Comparison of ENCODE assay signal across 20 mouse cellular contexts in the genomic region with DNA sequence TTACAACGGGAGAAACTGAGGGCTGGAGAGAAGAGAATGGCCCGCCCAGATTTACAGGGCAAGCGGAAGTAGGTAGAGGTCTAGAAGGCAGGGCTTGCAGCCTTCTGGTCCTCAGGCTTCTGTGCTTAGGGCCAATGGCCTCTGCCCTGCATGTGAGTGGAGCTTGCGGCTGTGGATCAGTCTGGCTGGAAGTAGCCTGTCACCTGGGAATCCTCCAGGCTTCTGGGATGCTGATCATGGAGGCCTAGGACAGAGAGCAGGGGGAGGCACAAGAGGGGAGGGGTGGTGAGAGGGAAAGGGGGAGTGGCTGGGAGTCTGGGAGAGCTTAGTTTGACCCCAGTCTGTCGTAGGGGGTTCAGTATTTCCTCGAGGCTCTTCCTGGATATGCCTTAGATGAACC. TPM values are rescaled to one million over a fixed set of nuclear protein-coding genes. Genes with fewer than 3 reads are reported as not detected.
A peak's percentile ranks its signal among the peaks of the same experiment; 100 is the strongest.
DNase-seq lines count a peak whose midpoint lies in the region; ATAC-seq and TF ChIP-seq lines count a peak whose summit lies in the region.
"Had no signal": no experiment of that assay in that cellular context is flagged by ENCODE, and none has a peak within 500 bp of the region (broad histone marks: within the 10 kb centered on the region; RNA-seq: fewer than 3 reads in every experiment).

No protein-coding gene starts in this region.

- H3K9me3 ChIP-seq in kidney, embryonic 16.5 days (ENCODE audit: low read length): no peaks in the 10 kb centered on the region
- H3K9me3 ChIP-seq in ES-E14 (ENCODE audit: control insufficient read depth, insufficient read depth, low read depth, low read length): no peaks in the 10 kb centered on the region
- H3K9me3 ChIP-seq in embryonic facial prominence, embryonic 13.5 days: no peaks in the 10 kb centered on the region
- no peaks in the 10 kb centered on the region for H3K9me3 ChIP-seq in stomach, embryonic 16.5 days (replicated peaks; ENCODE audit: control insufficient read depth, low read length)
- H3K9me3 ChIP-seq: kidney, embryonic 15.5 days; limb, embryonic 15.5 days; midbrain, embryonic 15.5 days had no signal

- TF ChIP-seq CTCF in kidney, adult 2 months (conservative IDR thresholded peaks at IDR 0.05; ENCODE audit: insufficient read depth, insufficient read length, low read depth, low read length): no peak

- no peak for DNase-seq in kidney, adult 2 months
- no peak for DNase-seq in ES-E14 (ENCODE audit: low read depth, low spot score)
- DNase-seq: adrenal gland, postnatal 36 days; cerebellum, adult 2 months; gastrocnemius, postnatal 14 days; heart, adult 2 months; heart, postnatal 14 days had no signal

- no peak overlapping the region for H3K27ac ChIP-seq in kidney, embryonic 16.5 days (ENCODE audit: low read length)
- no peak overlapping the region for H3K27ac ChIP-seq in kidney, adult 2 months (ENCODE audit: insufficient read depth, low read depth, low read length)
- no peak overlapping the region for H3K27ac ChIP-seq in ES-E14 (ENCODE audit: insufficient read depth, low read depth, low read length, poor library complexity, severe bottlenecking)
- 0 out of 2 replicates have a peak overlapping the region, but pooled peaks have one; percentile 78 for H3K27ac ChIP-seq in embryonic facial prominence, embryonic 13.5 days
- H3K27ac ChIP-seq in stomach, embryonic 16.5 days (ENCODE audit: low read length): peak overlapping the region; percentile 85
- H3K27ac ChIP-seq: heart, adult 2 months; limb, embryonic 15.5 days; midbrain, embryonic 15.5 days had no signal

- peaks cover 8% of the 10 kb centered on the region for H3K4me1 ChIP-seq in kidney, embryonic 16.5 days (ENCODE audit: insufficient read depth, low read length)
- no peaks in the 10 kb centered on the region for H3K4me1 ChIP-seq in kidney, adult 2 months (ENCODE audit: control insufficient read depth, insufficient read depth, low read length)
- peaks cover 7 to 29% of the 10 kb centered on the region in 2 experiments for H3K4me1 ChIP-seq in ES-E14 (ENCODE audit: control insufficient read depth in 2 of 2, insufficient read depth in 2 of 2, low read length in 2 of 2, poor library complexity in 1 of 2)
- peaks cover 33% of the 10 kb centered on the region for H3K4me1 ChIP-seq in embryonic facial prominence, embryonic 13.5 days
- H3K4me1 ChIP-seq in stomach, embryonic 16.5 days (ENCODE audit: control insufficient read depth, insufficient read depth, low read length): peaks cover 8% of the 10 kb centered on the region
- H3K4me1 ChIP-seq: midbrain, embryonic 15.5 days had no signal

- TF ChIP-seq POLR2A in kidney, adult 2 months (IDR thresholded peaks at IDR 0.05; ENCODE audit: low read depth, low read length): no peak

- in situ Hi-C loops in ES-E14 (cut with MboI; ENCODE audit: low sequenced_read_pairs in 2 of 2, unreplicated experiment in 2 of 2): no loop called here

- no peak overlapping the region for H3K9ac ChIP-seq in kidney, embryonic 16.5 days (replicated peaks; ENCODE audit: low read length)
- H3K9ac ChIP-seq in ES-E14 (ENCODE audit: insufficient read depth, low read depth, low read length, poor library complexity, severe bottlenecking): peak overlapping the region; percentile 70; the same call in 1 of the 2 replicates
- H3K9ac ChIP-seq in embryonic facial prominence, embryonic 13.5 days: no peak overlapping the region
- H3K9ac ChIP-seq in stomach, embryonic 16.5 days (ENCODE audit: low read length): peak overlapping the region; percentile 38; the same call in 1 of the 2 replicates
- H3K9ac ChIP-seq: kidney, embryonic 15.5 days; limb, embryonic 15.5 days had no signal

- 54% methylated on average over 6 of the region's 6 CpGs for WGBS in kidney, embryonic 16.5 days
- 72% methylated on average over 6 of the region's 6 CpGs for WGBS in kidney, adult 2 months
- 55% methylated on average over 6 of the region's 6 CpGs for WGBS in embryonic facial prominence, embryonic 13.5 days
- 33% methylated on average over 6 of the region's 6 CpGs for whole genome bisulfite sequencing in stomach, embryonic 16.5 days

- H3K4me2 ChIP-seq in kidney, embryonic 16.5 days (replicated peaks; ENCODE audit: low read depth, low read length): no peak overlapping the region
- H3K4me2 ChIP-seq in embryonic facial prominence, embryonic 13.5 days: no peak overlapping the region
- H3K4me2 ChIP-seq in stomach, embryonic 16.5 days (ENCODE audit: low read depth, low read length): peak overlapping the region; percentile 26; the same call in 1 of the 2 replicates
- H3K4me2 ChIP-seq: kidney, embryonic 15.5 days; limb, embryonic 15.5 days; midbrain, embryonic 15.5 days had no signal

- ATAC-seq in kidney, embryonic 16.5 days (ENCODE audit: low FRiP score, low TSS enrichment): 0 out of 2 replicates have a peak, but pooled peaks have one; percentile 8
- ATAC-seq in embryonic facial prominence, embryonic 13.5 days (ENCODE audit: insufficient number of reproducible peaks, insufficient read depth, low FRiP score, low TSS enrichment, low read depth): no peak
- peak; percentile 46; the same call in 1 of the 2 replicates for ATAC-seq in stomach, embryonic 16.5 days (ENCODE audit: insufficient read depth, low FRiP score)
- ATAC-seq in monocyte, adult 5-6 weeks (replicated peaks; ENCODE audit: insufficient number of reproducible peaks, low FRiP score, low TSS enrichment, poor library complexity, severe bottlenecking): no peak
- ATAC-seq in megakaryocyte, adult 5-6 weeks (ENCODE audit: poor library complexity, severe bottlenecking): no peak
- ATAC-seq: hindbrain, embryonic 16.5 days; midbrain, embryonic 15.5 days had no signal

- H3K27me3 ChIP-seq in kidney, embryonic 16.5 days (ENCODE audit: insufficient read depth, low read length): no peaks in the 10 kb centered on the region
- no peaks in the 10 kb centered on the region for H3K27me3 ChIP-seq in kidney, adult 2 months (replicated peaks; ENCODE audit: control insufficient read depth, insufficient read depth, low read length)
- no peaks in the 10 kb centered on the region for H3K27me3 ChIP-seq in embryonic facial prominence, embryonic 13.5 days
- no peaks in the 10 kb centered on the region for H3K27me3 ChIP-seq in stomach, embryonic 16.5 days (ENCODE audit: control insufficient read depth, insufficient read depth, low read length)
- H3K27me3 ChIP-seq: kidney, embryonic 15.5 days; limb, embryonic 15.5 days; midbrain, embryonic 15.5 days had no signal

- H3K4me3 ChIP-seq in kidney, embryonic 16.5 days (ENCODE audit: low read length): no peak overlapping the region
- no peak overlapping the region for H3K4me3 ChIP-seq in kidney, adult 2 months (ENCODE audit: insufficient read depth, low read depth, low read length)
- H3K4me3 ChIP-seq in ES-E14 (ENCODE audit: insufficient read depth in 1 of 2, low read depth in 1 of 2, low read length in 2 of 2, poor library complexity in 1 of 2, severe bottlenecking in 1 of 2): peak overlapping the region; percentile 47 to 52
- H3K4me3 ChIP-seq in embryonic facial prominence, embryonic 13.5 days: no peak overlapping the region
- no peak overlapping the region for H3K4me3 ChIP-seq in stomach, embryonic 16.5 days (replicated peaks; ENCODE audit: low read length)
- H3K4me3 ChIP-seq: heart, adult 2 months; kidney, embryonic 15.5 days; layer of hippocampus, adult 2 months; limb, embryonic 15.5 days; midbrain, embryonic 15.5 days had no signal

- no peaks in the 10 kb centered on the region for H3K36me3 ChIP-seq in kidney, embryonic 16.5 days (ENCODE audit: insufficient read depth, low read length)
- no peaks in the 10 kb centered on the region for H3K36me3 ChIP-seq in kidney, adult 2 months (ENCODE audit: control insufficient read depth, insufficient read depth, low read length)
- no peaks in the 10 kb centered on the region for H3K36me3 ChIP-seq in ES-E14 (ENCODE audit: control insufficient read depth, insufficient read depth, low read length, poor library complexity, severe bottlenecking)
- no peaks in the 10 kb centered on the region for H3K36me3 ChIP-seq in embryonic facial prominence, embryonic 13.5 days
- no peaks in the 10 kb centered on the region for H3K36me3 ChIP-seq in stomach, embryonic 16.5 days (ENCODE audit: control insufficient read depth, insufficient read depth, low read length)
- H3K36me3 ChIP-seq: kidney, embryonic 15.5 days; limb, embryonic 15.5 days; midbrain, embryonic 15.5 days had no signal

TF ChIP-seq in ES-E14, 5 proteins besides CTCF, POLR2A, EP300 and RAD21 (continues in another document):
- TF ChIP-seq HCFC1 (IDR thresholded peaks at IDR 0.05; ENCODE audit: borderline replicate concordance, insufficient read depth, low read length): no peak
- TF ChIP-seq MAFK (IDR thresholded peaks at IDR 0.05; ENCODE audit: insufficient read depth, low read depth, low read length): no peak
- TF ChIP-seq ZC3H11A (IDR thresholded peaks at IDR 0.05; ENCODE audit: borderline replicate concordance, low read depth, low read length): no peak

RNA-seq across cellular contexts. Expression of a gene that starts 23.8 kb away (rescaled TPM):
- polyA plus RNA-seq in kidney, embryonic 16.5 days (2015; fragmentation: Nextera tagmentation; extraction: Ambion mirVana): 5.5 and 6.0 TPM in 2 replicates
- polyA plus RNA-seq in kidney, adult 2 months (2012; rRNA removed): 1.3 and 2.3 TPM in 2 replicates
- 10.2 and 14.7 TPM in 2 replicates for total RNA-seq in ES-E14 (2012; rRNA removed)
- 6.2 and 7.3 TPM in 2 replicates for polyA plus RNA-seq in embryonic facial prominence, embryonic 13.5 days (2015; fragmentation: Nextera tagmentation; extraction: Ambion mirVana)
- 5.9 and 6.8 TPM in 2 replicates for polyA plus RNA-seq in stomach, embryonic 16.5 days (2015; fragmentation: Nextera tagmentation; extraction: Ambion mirVana)
- 0.10 TPM in 1 of 3 replicates, not detected in the others for total RNA-seq in monocyte, adult 5-6 weeks (2017)
- total RNA-seq in megakaryocyte, adult 5-6 weeks (2015): not detected in 2 replicates
- total RNA-seq in megakaryocyte, adult 5-6 weeks (2017): not detected in 2 replicates

RNA-seq across cellular contexts. Expression of a gene that starts 44.9 kb away (rescaled TPM):
- not detected in 2 replicates for polyA plus RNA-seq in kidney, embryonic 16.5 days (2015; fragmentation: Nextera tagmentation; extraction: Ambion mirVana)
- polyA plus RNA-seq in kidney, adult 2 months (2012; rRNA removed): not detected in 2 replicates
- total RNA-seq in ES-E14 (2012; rRNA removed): 2.8 and 3.8 TPM in 2 replicates
- not detected in 2 replicates for polyA plus RNA-seq in embryonic facial prominence, embryonic 13.5 days (2015; fragmentation: Nextera tagmentation; extraction: Ambion mirVana)
- polyA plus RNA-seq in stomach, embryonic 16.5 days (2015; fragmentation: Nextera tagmentation; extraction: Ambion mirVana): not detected in 2 replicates
- total RNA-seq in monocyte, adult 5-6 weeks (2017): not detected in 3 replicates
- not detected in 2 replicates for total RNA-seq in megakaryocyte, adult 5-6 weeks (2015)
- not detected in 2 replicates for total RNA-seq in megakaryocyte, adult 5-6 weeks (2017)
- total RNA-seq: adrenal gland, postnatal 36 days; common myeloid progenitor, adult 5-6 weeks; gastrocnemius, postnatal 14 days; heart, adult 2 months; heart, postnatal 14 days; layer of hippocampus, adult 2 months had no signal
- polyA plus RNA-seq: cerebellum, adult 2 months; embryonic facial prominence, embryonic 14.5 days; heart, adult 2 months; hindbrain, embryonic 16.5 days; kidney, embryonic 15.5 days; limb, embryonic 15.5 days; liver, embryonic 16.5 days; midbrain, embryonic 15.5 days had no signal

RNA-seq across cellular contexts. Expression of a gene that starts 58.4 kb away (rescaled TPM):
- polyA plus RNA-seq in kidney, embryonic 16.5 days (2015; fragmentation: Nextera tagmentation; extraction: Ambion mirVana): not detected in 2 replicates
- polyA plus RNA-seq in kidney, adult 2 months (2012; rRNA removed): not detected in 2 replicates
- total RNA-seq in ES-E14 (2012; rRNA removed): not detected in 2 replicates
- not detected in 2 replicates for polyA plus RNA-seq in embryonic facial prominence, embryonic 13.5 days (2015; fragmentation: Nextera tagmentation; extraction: Ambion mirVana)
- polyA plus RNA-seq in stomach, embryonic 16.5 days (2015; fragmentation: Nextera tagmentation; extraction: Ambion mirVana): not detected in 2 replicates
- total RNA-seq in monocyte, adult 5-6 weeks (2017): not detected in 3 replicates
- not detected in 2 replicates for total RNA-seq in megakaryocyte, adult 5-6 weeks (2015)
- total RNA-seq in megakaryocyte, adult 5-6 weeks (2017): not detected in 2 replicates
- total RNA-seq: adrenal gland, postnatal 36 days; common myeloid progenitor, adult 5-6 weeks; gastrocnemius, postnatal 14 days; heart, adult 2 months; heart, postnatal 14 days; layer of hippocampus, adult 2 months had no signal
- polyA plus RNA-seq: cerebellum, adult 2 months; embryonic facial prominence, embryonic 14.5 days; heart, adult 2 months; hindbrain, embryonic 16.5 days; kidney, embryonic 15.5 days; limb, embryonic 15.5 days; liver, embryonic 16.5 days; midbrain, embryonic 15.5 days had no signal

Comparison
In these comparisons a context has a peak if more than half of its experiments do, and no peak if none do; other contexts are left out.
1. ATAC-seq: peak in kidney, embryonic 16.5 days (single experiment) and stomach, embryonic 16.5 days (single experiment); none in embryonic facial prominence, embryonic 13.5 days (single experiment), monocyte, adult 5-6 weeks (single experiment) and megakaryocyte, adult 5-6 weeks (single experiment).
2. H3K27ac ChIP-seq: peak in embryonic facial prominence, embryonic 13.5 days (single experiment) and stomach, embryonic 16.5 days (single experiment); none in kidney, embryonic 16.5 days (single experiment), kidney, adult 2 months (single experiment) and ES-E14 (single experiment).
3. H3K4me3 ChIP-seq: peak in ES-E14 (2 of 2); none in kidney, embryonic 16.5 days (single experiment), kidney, adult 2 months (single experiment), embryonic facial prominence, embryonic 13.5 days (single experiment) and stomach, embryonic 16.5 days (single experiment).
4. H3K9ac ChIP-seq: peak in ES-E14 (single experiment) and stomach, embryonic 16.5 days (single experiment); none in kidney, embryonic 16.5 days (single experiment) and embryonic facial prominence, embryonic 13.5 days (single experiment).